Mouse (Mus musculus): ENCODE data around the gene Grb10. TPM values are rescaled to one million over a fixed set of nuclear protein-coding genes. Genes with fewer than 3 reads are reported as not detected.

Gene Grb10
- polyA plus RNA-seq, 1 experiment, result 5.8 TPM

DNA sequence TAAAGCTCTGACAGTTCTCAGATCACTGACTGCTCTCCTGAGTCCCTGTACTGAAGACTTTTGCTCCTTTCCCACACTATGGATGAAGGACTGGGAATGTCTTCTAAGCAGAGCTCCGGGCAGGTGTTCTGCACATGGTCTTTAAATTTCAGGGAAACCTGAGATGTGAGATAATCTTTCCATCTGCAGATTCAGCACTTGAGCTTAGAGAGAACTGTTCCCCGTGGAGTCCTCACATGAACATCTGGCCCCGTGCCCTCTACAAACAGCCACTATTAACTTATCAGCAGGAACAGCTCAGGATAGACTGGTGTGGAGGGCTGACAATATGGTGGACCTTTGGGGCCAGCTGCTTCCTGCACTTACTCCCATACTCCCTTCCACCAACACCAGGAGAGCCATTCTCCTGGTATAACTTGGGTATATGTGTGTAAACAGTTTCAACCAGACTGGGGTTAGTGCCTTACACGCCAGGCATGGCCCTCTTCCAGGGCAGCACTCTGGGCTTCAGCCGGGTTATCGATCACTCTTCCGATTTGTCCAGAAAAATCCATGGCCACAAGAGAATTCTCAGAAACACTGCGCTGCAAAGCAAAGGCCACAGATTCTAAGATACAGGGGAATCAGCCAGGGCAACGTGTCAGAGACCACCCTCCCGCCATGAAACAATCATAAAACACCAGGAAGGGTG lies 101.0 kb downstream of the Grb10 start:
- TF ChIP-seq POLR2A (IDR thresholded peaks at IDR 0.05; ENCODE audit: control insufficient read depth, extremely low read depth, insufficient read depth, low read length, poor library complexity) (no peak), CTCF (IDR thresholded peaks at IDR 0.05; ENCODE audit: borderline replicate concordance, control insufficient read depth, extremely low read depth, insufficient read depth, low read length, poor library complexity) (no peak)
- Histone ChIP-seq H3K4me3 (ENCODE audit: control insufficient read depth, insufficient read depth, low read length) (no peak overlapping the region), H3K36me3 (ENCODE audit: control insufficient read depth, insufficient read depth, low read length) (no peaks in the 10 kb centered on the region), H3K27ac (ENCODE audit: control insufficient read depth, insufficient read depth, low read length) (no peak overlapping the region), H3K27me3 (ENCODE audit: control insufficient read depth, insufficient read depth, low read length) (no peaks in the 10 kb centered on the region), H3K4me1 (replicated peaks; ENCODE audit: control insufficient read depth, insufficient read depth, low read length) (no peaks in the 10 kb centered on the region)
- 93% methylated on average over 10 of the region's 10 CpGs for WGBS
- no peak for DNase-seq

GRCm38 (mm10) chr11:11934808-11935207 lies 103.7 kb downstream of the Grb10 start:
- DNase-seq, result no peak
- WGBS, result 54% methylated on average over 8 of the region's 8 CpGs
- no peak overlapping the region for H3K4me3 ChIP-seq (ENCODE audit: control insufficient read depth, insufficient read depth, low read length)
- no peak overlapping the region for H3K27ac ChIP-seq (ENCODE audit: control insufficient read depth, insufficient read depth, low read length)
- no peaks in the 10 kb centered on the region for H3K4me1 ChIP-seq (replicated peaks; ENCODE audit: control insufficient read depth, insufficient read depth, low read length)
- H3K36me3 ChIP-seq (ENCODE audit: control insufficient read depth, insufficient read depth, low read length), result no peaks in the 10 kb centered on the region
- no peaks in the 10 kb centered on the region for H3K27me3 ChIP-seq (ENCODE audit: control insufficient read depth, insufficient read depth, low read length)
- TF ChIP-seq POLR2A (IDR thresholded peaks at IDR 0.05; ENCODE audit: control insufficient read depth, extremely low read depth, insufficient read depth, low read length, poor library complexity), result no peak
- TF ChIP-seq CTCF (IDR thresholded peaks at IDR 0.05; ENCODE audit: borderline replicate concordance, control insufficient read depth, extremely low read depth, insufficient read depth, low read length, poor library complexity), result no peak

DNA sequence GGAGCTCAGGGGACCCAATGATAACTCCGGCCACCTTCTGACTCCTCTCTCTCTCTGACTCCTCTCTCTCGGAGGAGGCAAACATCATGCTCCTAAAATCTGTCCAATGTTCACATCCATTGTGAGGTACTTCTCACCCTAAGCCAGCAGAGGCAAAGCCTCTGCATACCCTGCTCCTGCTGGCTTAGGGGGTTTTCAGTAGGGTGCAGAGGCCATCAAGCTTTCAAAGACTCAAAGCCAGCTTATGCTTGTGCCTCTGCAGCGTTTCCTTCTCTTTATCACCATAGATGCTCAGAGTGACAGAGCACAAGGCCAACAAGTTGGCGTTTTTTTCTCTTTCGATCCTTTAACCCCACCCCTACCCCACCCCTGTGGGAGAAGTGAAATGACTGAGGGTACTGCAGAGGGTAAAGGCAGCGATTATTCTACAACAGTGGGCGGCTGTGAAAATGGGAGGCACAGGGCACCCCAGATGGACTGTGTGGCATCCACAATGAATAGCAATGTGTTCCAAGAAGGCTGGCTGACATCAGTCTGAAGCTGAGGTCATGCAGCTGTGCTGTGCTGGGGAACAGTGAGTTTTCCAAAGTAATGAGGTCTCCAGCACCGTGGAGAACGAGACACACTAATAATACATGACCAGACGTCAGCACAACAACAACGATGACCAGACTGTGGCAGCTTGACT lies 106.2 kb downstream of the Grb10 start:
- Histone ChIP-seq H3K36me3 (ENCODE audit: control insufficient read depth, insufficient read depth, low read length) (no peaks in the 10 kb centered on the region), H3K4me1 (replicated peaks; ENCODE audit: control insufficient read depth, insufficient read depth, low read length) (no peaks in the 10 kb centered on the region), H3K4me3 (ENCODE audit: control insufficient read depth, insufficient read depth, low read length) (no peak overlapping the region), H3K27ac (ENCODE audit: control insufficient read depth, insufficient read depth, low read length) (no peak overlapping the region), H3K27me3 (ENCODE audit: control insufficient read depth, insufficient read depth, low read length) (no peaks in the 10 kb centered on the region)
- DNase-seq, result no peak
- 82% methylated on average over 11 of the region's 11 CpGs for WGBS
- TF ChIP-seq CTCF (IDR thresholded peaks at IDR 0.05; ENCODE audit: borderline replicate concordance, control insufficient read depth, extremely low read depth, insufficient read depth, low read length, poor library complexity) (no peak), POLR2A (IDR thresholded peaks at IDR 0.05; ENCODE audit: control insufficient read depth, extremely low read depth, insufficient read depth, low read length, poor library complexity) (no peak)

GRCm38 (mm10) chr11:11931688-11932087 lies 106.8 kb downstream of the Grb10 start:
- Histone ChIP-seq H3K4me1 (replicated peaks; ENCODE audit: control insufficient read depth, insufficient read depth, low read length) (no peaks in the 10 kb centered on the region), H3K27ac (ENCODE audit: control insufficient read depth, insufficient read depth, low read length) (no peak overlapping the region), H3K27me3 (ENCODE audit: control insufficient read depth, insufficient read depth, low read length) (no peaks in the 10 kb centered on the region), H3K4me3 (ENCODE audit: control insufficient read depth, insufficient read depth, low read length) (no peak overlapping the region), H3K36me3 (ENCODE audit: control insufficient read depth, insufficient read depth, low read length) (no peaks in the 10 kb centered on the region)
- no peak for DNase-seq
- WGBS, result 90% methylated on average over 5 of the region's 5 CpGs
- TF ChIP-seq CTCF (IDR thresholded peaks at IDR 0.05; ENCODE audit: borderline replicate concordance, control insufficient read depth, extremely low read depth, insufficient read depth, low read length, poor library complexity), result no peak
- no peak for TF ChIP-seq POLR2A (IDR thresholded peaks at IDR 0.05; ENCODE audit: control insufficient read depth, extremely low read depth, insufficient read depth, low read length, poor library complexity)

GRCm38 (mm10) chr11:11930527-11930926 lies 108.0 kb downstream of the Grb10 start:
- no peak for DNase-seq
- Histone ChIP-seq H3K4me3 (ENCODE audit: control insufficient read depth, insufficient read depth, low read length) (no peak overlapping the region), H3K4me1 (replicated peaks; ENCODE audit: control insufficient read depth, insufficient read depth, low read length) (no peaks in the 10 kb centered on the region), H3K27me3 (ENCODE audit: control insufficient read depth, insufficient read depth, low read length) (no peaks in the 10 kb centered on the region), H3K27ac (ENCODE audit: control insufficient read depth, insufficient read depth, low read length) (no peak overlapping the region), H3K36me3 (ENCODE audit: control insufficient read depth, insufficient read depth, low read length) (no peaks in the 10 kb centered on the region)
- TF ChIP-seq POLR2A (IDR thresholded peaks at IDR 0.05; ENCODE audit: control insufficient read depth, extremely low read depth, insufficient read depth, low read length, poor library complexity) (no peak), CTCF (IDR thresholded peaks at IDR 0.05; ENCODE audit: borderline replicate concordance, control insufficient read depth, extremely low read depth, insufficient read depth, low read length, poor library complexity) (no peak)
- 92% methylated on average over 11 of the region's 11 CpGs for WGBS

- TF ChIP-seq POLR2A (IDR thresholded peaks at IDR 0.05; ENCODE audit: control insufficient read depth, extremely low read depth, insufficient read depth, low read length, poor library complexity), result no peak
- TF ChIP-seq CTCF (IDR thresholded peaks at IDR 0.05; ENCODE audit: borderline replicate concordance, control insufficient read depth, extremely low read depth, insufficient read depth, low read length, poor library complexity), result no peak
- Histone ChIP-seq H3K4me3 (ENCODE audit: control insufficient read depth, insufficient read depth, low read length) (no peak overlapping the region), H3K27ac (ENCODE audit: control insufficient read depth, insufficient read depth, low read length) (no peak overlapping the region), H3K27me3 (ENCODE audit: control insufficient read depth, insufficient read depth, low read length) (no peaks in the 10 kb centered on the region), H3K36me3 (ENCODE audit: control insufficient read depth, insufficient read depth, low read length) (no peaks in the 10 kb centered on the region), H3K4me1 (replicated peaks; ENCODE audit: control insufficient read depth, insufficient read depth, low read length) (no peaks in the 10 kb centered on the region)
- WGBS, result 91% methylated on average over 3 of the region's 3 CpGs
- no peak for DNase-seq
Observed at GRCm38 (mm10) chr11:11929059-11929458, 109.4 kb downstream of the Grb10 start.

Measured in thymus, adult 2 months (tissue).